In the genomic region with DNA sequence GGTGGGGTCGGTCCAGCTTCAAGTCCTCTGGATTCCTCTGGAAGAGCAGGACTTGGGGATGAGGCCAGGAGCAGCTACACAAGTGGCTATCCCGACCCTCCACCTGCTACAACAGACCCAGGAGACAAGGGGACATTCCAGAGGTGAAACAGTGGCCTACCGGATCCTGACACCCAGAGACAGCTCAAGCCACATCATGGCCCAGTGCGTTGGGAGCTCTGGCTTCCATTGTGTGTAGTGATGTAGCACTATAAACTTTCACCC, we compare ENCODE assay signal across 10 mouse cellular contexts.
A peak's percentile ranks its signal among the peaks of the same experiment; 100 is the strongest.
DNase-seq lines count a peak whose midpoint lies in the region; ATAC-seq and TF ChIP-seq lines count a peak whose summit lies in the region.
"Had no signal": no experiment of that assay in that cellular context is flagged by ENCODE, and none has a peak within 500 bp of the region (broad histone marks: within the 10 kb centered on the region; RNA-seq: fewer than 3 reads in every experiment).

No protein-coding gene starts in this region.

- TF ChIP-seq CTCF in heart, adult 2 months (IDR thresholded peaks at IDR 0.05) = no peak

- DNase-seq in heart, adult 2 months = peak; percentile 55 to 61
- no peak for DNase-seq in heart, postnatal 4 days
- no peak for DNase-seq in limb, embryonic 14.5 days (ENCODE audit: low spot score)
- DNase-seq in limb, embryonic 10.5 days (ENCODE audit: low spot score) = no peak
- DNase-seq in left cerebral cortex, postnatal 36 days (ENCODE audit: low spot score in 2 of 2) = no peak
- DNase-seq: thymus, postnatal 4 days had no signal

- H3K9me3 ChIP-seq in limb, embryonic 14.5 days (ENCODE audit: control insufficient read depth, low read length) = no peaks in the 10 kb centered on the region
- no peaks in the 10 kb centered on the region for H3K9me3 ChIP-seq in limb, embryonic 10.5 days (replicated peaks)
- no peaks in the 10 kb centered on the region for H3K9me3 ChIP-seq in embryonic facial prominence, embryonic 15.5 days (replicated peaks)
- no peaks in the 10 kb centered on the region for H3K9me3 ChIP-seq in intestine, embryonic 15.5 days
- H3K9me3 ChIP-seq: neural tube, embryonic 12.5 days had no signal

- no peak overlapping the region for H3K4me2 ChIP-seq in limb, embryonic 14.5 days (replicated peaks; ENCODE audit: low read depth, low read length, severe bottlenecking)
- no peak overlapping the region for H3K4me2 ChIP-seq in embryonic facial prominence, embryonic 15.5 days (replicated peaks)
- H3K4me2 ChIP-seq in intestine, embryonic 15.5 days (replicated peaks) = no peak overlapping the region
- H3K4me2 ChIP-seq: neural tube, embryonic 12.5 days had no signal

- no peaks in the 10 kb centered on the region for H3K27me3 ChIP-seq in heart, adult 2 months (ENCODE audit: control insufficient read depth, insufficient read depth, low read length)
- H3K27me3 ChIP-seq in limb, embryonic 14.5 days (ENCODE audit: control insufficient read depth, insufficient read depth, low read length) = no peaks in the 10 kb centered on the region
- H3K27me3 ChIP-seq in limb, embryonic 10.5 days (ENCODE audit: low read depth, poor library complexity, severe bottlenecking) = no peaks in the 10 kb centered on the region
- H3K27me3 ChIP-seq in embryonic facial prominence, embryonic 15.5 days = no peaks in the 10 kb centered on the region
- H3K27me3 ChIP-seq in intestine, embryonic 15.5 days (replicated peaks) = no peaks in the 10 kb centered on the region
- H3K27me3 ChIP-seq: neural tube, embryonic 12.5 days had no signal

- peak overlapping the region; percentile 78 for H3K27ac ChIP-seq in heart, adult 2 months
- H3K27ac ChIP-seq in limb, embryonic 14.5 days (replicated peaks; ENCODE audit: low read depth, low read length) = 0 out of 2 replicates have a peak overlapping the region, but pooled peaks have one; percentile 1
- H3K27ac ChIP-seq in limb, embryonic 10.5 days = no peak overlapping the region
- H3K27ac ChIP-seq in embryonic facial prominence, embryonic 15.5 days (replicated peaks) = peak overlapping the region; percentile 65; the same call in 1 of the 2 replicates
- H3K27ac ChIP-seq in intestine, embryonic 15.5 days = peak overlapping the region; percentile 69
- H3K27ac ChIP-seq: neural tube, embryonic 12.5 days had no signal

- no peak for ATAC-seq in limb, embryonic 14.5 days (ENCODE audit: low FRiP score, low read depth)
- no peak for ATAC-seq in embryonic facial prominence, embryonic 15.5 days (ENCODE audit: insufficient number of reproducible peaks, low FRiP score, low TSS enrichment, low read depth)
- ATAC-seq in intestine, embryonic 15.5 days = no peak
- no peak for ATAC-seq in megakaryocyte progenitor cell, adult 5-6 weeks (replicated peaks; ENCODE audit: poor library complexity)

- WGBS in heart, adult 2 months = 21% methylated on average over 4 of the region's 4 CpGs
- WGBS in limb, embryonic 14.5 days = 80% methylated on average over 4 of the region's 4 CpGs
- 86% methylated on average over 4 of the region's 4 CpGs for WGBS in limb, embryonic 10.5 days
- 84% methylated on average over 4 of the region's 4 CpGs for WGBS in embryonic facial prominence, embryonic 15.5 days
- 80% methylated on average over 4 of the region's 4 CpGs for WGBS in intestine, embryonic 15.5 days

- H3K4me3 ChIP-seq in heart, adult 2 months = no peak overlapping the region
- H3K4me3 ChIP-seq in limb, embryonic 14.5 days (replicated peaks; ENCODE audit: low read length) = no peak overlapping the region
- no peak overlapping the region for H3K4me3 ChIP-seq in limb, embryonic 10.5 days
- H3K4me3 ChIP-seq in embryonic facial prominence, embryonic 15.5 days (replicated peaks) = no peak overlapping the region
- no peak overlapping the region for H3K4me3 ChIP-seq in intestine, embryonic 15.5 days (replicated peaks)
- H3K4me3 ChIP-seq: neural tube, embryonic 12.5 days had no signal

- H3K4me1 ChIP-seq in heart, adult 2 months (ENCODE audit: control insufficient read depth, insufficient read depth, low read length) = peaks cover 39% of the 10 kb centered on the region
- peaks cover 17% of the 10 kb centered on the region for H3K4me1 ChIP-seq in limb, embryonic 14.5 days (ENCODE audit: control insufficient read depth, insufficient read depth, low read length)
- H3K4me1 ChIP-seq in limb, embryonic 10.5 days = peaks cover 11% of the 10 kb centered on the region
- H3K4me1 ChIP-seq in embryonic facial prominence, embryonic 15.5 days = peaks cover 22% of the 10 kb centered on the region
- H3K4me1 ChIP-seq in intestine, embryonic 15.5 days (replicated peaks) = peaks cover 19% of the 10 kb centered on the region
- H3K4me1 ChIP-seq: neural tube, embryonic 12.5 days had no signal

- TF ChIP-seq POLR2A in heart, adult 2 months (IDR thresholded peaks at IDR 0.05; ENCODE audit: insufficient read depth, low read depth, low read length) = no peak
- no peak for TF ChIP-seq POLR2A in limb, embryonic 14.5 days (IDR thresholded peaks at IDR 0.05; ENCODE audit: borderline replicate concordance, extremely low read depth, insufficient read depth, insufficient read length)

- H3K9ac ChIP-seq in heart, adult 2 months (ENCODE audit: low read depth, low read length) = 0 out of 2 replicates have a peak overlapping the region, but pooled peaks have one; percentile 1
- H3K9ac ChIP-seq in limb, embryonic 14.5 days (ENCODE audit: low read depth, low read length, severe bottlenecking) = no peak overlapping the region
- H3K9ac ChIP-seq in embryonic facial prominence, embryonic 15.5 days = no peak overlapping the region
- no peak overlapping the region for H3K9ac ChIP-seq in intestine, embryonic 15.5 days
- H3K9ac ChIP-seq: neural tube, embryonic 12.5 days had no signal

- H3K36me3 ChIP-seq in heart, adult 2 months (ENCODE audit: control insufficient read depth, insufficient read depth, low read length) = peaks cover 61% of the 10 kb centered on the region
- H3K36me3 ChIP-seq in limb, embryonic 14.5 days (ENCODE audit: control insufficient read depth, insufficient read depth, low read length) = no peaks in the 10 kb centered on the region
- no peaks in the 10 kb centered on the region for H3K36me3 ChIP-seq in limb, embryonic 10.5 days
- no peaks in the 10 kb centered on the region for H3K36me3 ChIP-seq in embryonic facial prominence, embryonic 15.5 days
- no peaks in the 10 kb centered on the region for H3K36me3 ChIP-seq in intestine, embryonic 15.5 days
- H3K36me3 ChIP-seq: neural tube, embryonic 12.5 days had no signal

- intact Hi-C loops in heart, adult 2 months (cut with DNase I) = loop anchor here (5.0 kb wide), 1 partner anchor 33 kb away; no protein-coding TSS in a partner anchor
- intact Hi-C loops in left cerebral cortex, postnatal 36 days (cut with DNase I) = no loop called here

- no peaks in the 10 kb centered on the region; the same call in 1 of the 2 replicates for H3K79me2 ChIP-seq in heart, adult 2 months (replicated peaks; ENCODE audit: control insufficient read depth, insufficient read depth, low read length)

- TF ChIP-seq EP300 in heart, adult 2 months (IDR thresholded peaks at IDR 0.05; ENCODE audit: insufficient read depth, low read depth, low read length) = peak; percentile 6; the same call in 1 of the 2 replicates

Comparison
In these comparisons a context has a peak if more than half of its experiments do, and no peak if none do; other contexts are left out.
1. DNase-seq: peak in heart, adult 2 months (2 of 2); none in heart, postnatal 4 days (single experiment), limb, embryonic 14.5 days (single experiment), limb, embryonic 10.5 days (single experiment) and left cerebral cortex, postnatal 36 days (0 of 2).